ENCODE assay signal across 9 mouse cellular contexts in the genomic region with DNA sequence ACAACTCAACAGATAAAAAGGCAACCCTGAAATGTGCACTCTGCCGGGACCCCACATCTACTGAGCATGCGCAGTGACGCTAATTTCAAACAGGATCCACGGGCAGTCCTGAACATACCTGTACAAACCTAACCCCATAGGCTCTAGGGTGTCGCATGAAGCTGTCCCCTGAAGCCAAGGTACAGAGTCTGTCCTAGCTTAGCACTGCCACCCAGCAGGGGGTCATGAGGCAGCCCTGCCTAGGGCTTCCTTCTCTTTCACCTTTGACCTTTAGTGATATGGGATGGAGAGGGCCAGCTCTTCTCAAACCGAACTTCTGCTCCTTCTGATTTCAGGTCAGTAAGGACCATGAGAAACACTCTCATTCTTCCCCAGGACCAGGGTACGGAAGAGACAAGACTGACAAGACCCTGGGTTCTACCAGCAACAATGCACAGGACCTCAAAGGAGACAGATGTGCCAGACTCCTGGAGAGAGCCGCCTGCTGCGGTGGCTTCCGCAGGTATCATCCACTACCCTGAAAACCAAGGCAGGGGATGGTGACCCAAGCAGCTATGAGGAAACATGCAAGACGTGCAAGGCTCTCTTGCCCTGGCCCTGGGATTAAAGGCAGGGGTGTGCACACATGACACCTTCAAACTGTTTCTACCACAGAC. TPM values are rescaled to one million over a fixed set of nuclear protein-coding genes. Genes with fewer than 3 reads are reported as not detected.
DNase-seq lines count a peak whose midpoint lies in the region; ATAC-seq and TF ChIP-seq lines count a peak whose summit lies in the region.
"Had no signal": no experiment of that assay in that cellular context is flagged by ENCODE, and none has a peak within 500 bp of the region (broad histone marks: within the 10 kb centered on the region; RNA-seq: fewer than 3 reads in every experiment).

No protein-coding gene starts in this region.

- 67% methylated on average over 11 of the region's 11 CpGs for WGBS in heart, embryonic 10.5 days
- WGBS in limb, embryonic 14.5 days: 63% methylated on average over 11 of the region's 11 CpGs

- H3K9me3 ChIP-seq in heart, embryonic 10.5 days: no peaks in the 10 kb centered on the region
- H3K9me3 ChIP-seq in limb, embryonic 14.5 days (ENCODE audit: control insufficient read depth, low read length): 0 out of 2 replicates have a peak, but pooled peaks cover 3% of the 10 kb centered on the region

- peaks cover 20% of the 10 kb centered on the region for H3K36me3 ChIP-seq in heart, embryonic 10.5 days
- H3K36me3 ChIP-seq in testis, adult 2 months (ENCODE audit: control insufficient read depth, insufficient read depth, low read length): no peaks in the 10 kb centered on the region
- peaks cover 38% of the 10 kb centered on the region for H3K36me3 ChIP-seq in limb, embryonic 14.5 days (ENCODE audit: control insufficient read depth, insufficient read depth, low read length)

- ATAC-seq in limb, embryonic 14.5 days (ENCODE audit: low FRiP score, low read depth): no peak
- no peak for ATAC-seq in cerebellum, adult (ENCODE audit: insufficient number of reproducible peaks, low FRiP score, low TSS enrichment)

- H3K27me3 ChIP-seq in heart, embryonic 10.5 days (ENCODE audit: insufficient read depth, poor library complexity, severe bottlenecking): no peaks in the 10 kb centered on the region
- H3K27me3 ChIP-seq in testis, adult 2 months (ENCODE audit: control insufficient read depth, insufficient read depth, low read length): no peaks in the 10 kb centered on the region
- H3K27me3 ChIP-seq in limb, embryonic 14.5 days (ENCODE audit: control insufficient read depth, insufficient read depth, low read length): no peaks in the 10 kb centered on the region

- H3K27ac ChIP-seq in heart, embryonic 10.5 days: peak overlapping the region; percentile 96
- H3K27ac ChIP-seq in testis, adult 2 months (ENCODE audit: control insufficient read depth, insufficient read depth, low read depth, low read length): no peak overlapping the region
- H3K27ac ChIP-seq in limb, embryonic 14.5 days (replicated peaks; ENCODE audit: low read depth, low read length): no peak overlapping the region

- H3K9ac ChIP-seq in limb, embryonic 14.5 days (ENCODE audit: low read depth, low read length, severe bottlenecking): peak overlapping the region; percentile 88

- peak overlapping the region; percentile 90 for H3K4me3 ChIP-seq in heart, embryonic 10.5 days
- peak overlapping the region; percentile 94 for H3K4me3 ChIP-seq in testis, adult 2 months (ENCODE audit: control insufficient read depth, low read depth, low read length)
- H3K4me3 ChIP-seq in limb, embryonic 14.5 days (replicated peaks; ENCODE audit: low read length): peak overlapping the region; percentile 90

- H3K4me2 ChIP-seq in limb, embryonic 14.5 days (replicated peaks; ENCODE audit: low read depth, low read length, severe bottlenecking): peak overlapping the region; percentile 75

- intact Hi-C loops in heart, postnatal 14 days (cut with DNase I): no loop called here

- TF ChIP-seq POLR2A in testis, adult 2 months (IDR thresholded peaks at IDR 0.05; ENCODE audit: control insufficient read depth, low read depth, low read length): no peak
- TF ChIP-seq POLR2A in limb, embryonic 14.5 days (IDR thresholded peaks at IDR 0.05; ENCODE audit: borderline replicate concordance, extremely low read depth, insufficient read depth, insufficient read length): no peak

- TF ChIP-seq CTCF in testis, adult 2 months (IDR thresholded peaks at IDR 0.05; ENCODE audit: control insufficient read depth, insufficient read depth, insufficient replicate concordance, low read depth, low read length): no peak

- peaks cover 65% of the 10 kb centered on the region for H3K4me1 ChIP-seq in heart, embryonic 10.5 days
- peaks cover 33% of the 10 kb centered on the region for H3K4me1 ChIP-seq in testis, adult 2 months (ENCODE audit: control insufficient read depth, insufficient read depth, low read length)
- peaks cover 30% of the 10 kb centered on the region for H3K4me1 ChIP-seq in limb, embryonic 14.5 days (ENCODE audit: control insufficient read depth, insufficient read depth, low read length)

- DNase-seq in heart, embryonic 10.5 days (ENCODE audit: low spot score): no peak
- no peak for DNase-seq in heart, postnatal 14 days
- DNase-seq in testis, postnatal 10 days (ENCODE audit: low spot score): no peak
- DNase-seq in limb, embryonic 14.5 days (ENCODE audit: low spot score): no peak
- DNase-seq in adrenal gland, postnatal 36 days: no peak
- no peak for DNase-seq in right cerebral cortex, adult 2 months (ENCODE audit: low spot score in 2 of 2)
- DNase-seq: left cerebral cortex, postnatal 4 days had no signal

RNA-seq across cellular contexts. Expression of a gene that starts 3.8 kb away (rescaled TPM):
- 30.4 and 45.4 TPM in 2 replicates for polyA plus RNA-seq in heart, embryonic 10.5 days (2016; fragmentation: Nextera tagmentation; extraction: Ambion mirVana)
- total RNA-seq in heart, postnatal 14 days (2021): 10 to 100 TPM; 30.9 to 33.4 TPM
- polyA plus RNA-seq in testis, adult 2 months (2012; rRNA removed): 27.4 and 29.4 TPM in 2 replicates
- 47.3 and 61.4 TPM in 2 replicates for polyA plus RNA-seq in limb, embryonic 14.5 days (2012; rRNA removed)
- polyA plus RNA-seq in limb, embryonic 14.5 days (2014; fragmentation: Nextera tagmentation; extraction: Ambion mirVana): 49.6 and 57.3 TPM in 2 replicates
- 100 to 1,000 TPM; 128 to 136 TPM for total RNA-seq in adrenal gland, postnatal 36 days (2021)

RNA-seq across cellular contexts. Expression of a gene that starts 38.0 kb away (rescaled TPM):
- 0.15 and 0.34 TPM in 2 replicates for polyA plus RNA-seq in heart, embryonic 10.5 days (2016; fragmentation: Nextera tagmentation; extraction: Ambion mirVana)
- total RNA-seq in heart, postnatal 14 days (2021): under 1 TPM in 1 of 2 experiments, not detected in 1; 0.20 TPM
- 74.1 and 80.7 TPM in 2 replicates for polyA plus RNA-seq in testis, adult 2 months (2012; rRNA removed)
- polyA plus RNA-seq in limb, embryonic 14.5 days (2012; rRNA removed): 0.88 and 1.3 TPM in 2 replicates
- polyA plus RNA-seq in limb, embryonic 14.5 days (2014; fragmentation: Nextera tagmentation; extraction: Ambion mirVana): 1.2 and 1.3 TPM in 2 replicates
- under 1 TPM; 0.23 to 0.76 TPM for total RNA-seq in adrenal gland, postnatal 36 days (2021)
- total RNA-seq: left cerebral cortex, postnatal 4 days had no signal

Comparison
In these comparisons a context has a peak if more than half of its experiments do, and no peak if none do; other contexts are left out.
1. RNA of a gene that starts 38.0 kb away (polyA plus RNA-seq): 74.1 to 80.7 TPM in testis, adult 2 months; 0.88 to 1.3 TPM in limb, embryonic 14.5 days and 0.15 to 0.34 TPM in heart, embryonic 10.5 days; every median in the first group is over 10 times any median in the second.
2. Peak in every context shown above with its lines, with median percentiles within 50 percentile points of each other: H3K4me3 ChIP-seq.